Mouse (Mus musculus) cortical plate, adult 2 months (tissue): ENCODE results near the gene Zfp951.
"Not testable (repeated sequence)": the region's sequence is repeated elsewhere in the genome, so short reads cannot be mapped to it uniquely, and the experiment has no call there.

Experiments used
- CTCF ChIP-seq: fragments of 200-500 bp; IDR thresholded peaks from 2 replicates; pipeline ENCODE4 v1.5.1; 2011; ENCODE audit warnings: mild to moderate bottlenecking, control low read depth, low read length; ENCODE audit not compliant: insufficient read depth; ENCODE audit errors: extremely low read depth
- POLR2A ChIP-seq: fragments of 200-500 bp; IDR thresholded peaks from 2 replicates; pipeline ENCODE4 v1.6.1; 2011; ENCODE audit warnings: mild to moderate bottlenecking, low read length, control low read depth; ENCODE audit not compliant: insufficient read depth; ENCODE audit errors: extremely low read depth

GRCm38 (mm10) chr5:104859962-104860525 lies at the start of gene Zfp951:
- TF ChIP-seq POLR2A, CTCF: not testable (repeated sequence)
